Mouse (Mus musculus) kidney, postnatal 14 days (tissue): ENCODE measurements around the gene Prkca.
A peak's percentile ranks its signal among the peaks of the same experiment; 100 is the strongest.

Experiments used
- DNase-seq: peaks from one replicate; pipeline ENCODE4 v3.0.0; 2022; ENCODE audit warnings: mixed read lengths

Gene Prkca

DNA sequence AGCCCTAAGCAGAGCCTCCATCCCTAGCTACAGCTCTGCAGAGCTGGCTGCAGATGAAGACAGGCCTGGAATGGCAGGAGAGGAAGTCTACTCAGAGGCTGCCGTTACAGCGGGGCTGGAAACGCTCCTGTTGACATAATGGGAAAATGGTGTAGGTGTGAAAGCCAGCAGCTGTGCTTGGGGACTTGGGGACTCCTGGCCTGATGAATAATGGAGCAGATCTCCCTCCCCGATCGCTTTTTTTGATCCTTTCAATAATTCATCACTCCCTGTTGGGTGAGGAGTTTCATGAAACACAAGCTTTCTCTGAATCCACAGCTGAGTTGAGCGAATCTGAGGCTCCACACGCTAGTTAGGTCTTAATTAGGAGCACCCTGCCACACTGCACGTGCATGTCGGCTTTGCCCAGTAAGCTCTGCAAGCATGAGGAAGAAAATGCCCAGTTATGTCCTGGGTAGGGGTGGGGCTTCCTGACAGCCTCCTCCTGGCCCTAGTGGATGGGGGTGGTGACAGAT, 425.9 kb downstream of the Prkca start:
- DNase-seq, result no peak

GRCm38 (mm10) chr11:107914634-107915226, 429.0 kb downstream of the Prkca start, which contains the start of gene Cacng5:
TSS of gene Cacng5 (minus strand) at chr11:107915055.
- peak; percentile 14 for DNase-seq

DNA sequence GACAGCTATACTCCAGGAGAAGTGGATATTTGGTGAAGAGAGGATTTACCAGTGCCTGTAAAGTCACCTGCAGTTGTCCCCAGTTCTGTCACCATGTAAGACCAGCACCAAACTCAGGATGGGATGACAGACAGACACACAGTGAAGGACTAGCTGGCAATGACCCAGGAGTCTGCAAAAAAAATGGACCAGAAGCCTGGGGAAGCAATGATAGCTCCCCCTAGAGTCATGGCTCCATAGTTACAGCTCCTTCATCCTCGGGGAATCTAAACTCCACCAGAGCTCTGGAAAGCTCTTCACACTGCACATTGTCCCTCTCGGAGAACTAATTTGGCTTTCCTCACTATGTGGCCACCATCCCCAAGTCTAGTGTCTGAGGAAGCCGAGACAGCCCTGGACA, 430.4 kb downstream of the Prkca start:
- DNase-seq, result no peak

DNA sequence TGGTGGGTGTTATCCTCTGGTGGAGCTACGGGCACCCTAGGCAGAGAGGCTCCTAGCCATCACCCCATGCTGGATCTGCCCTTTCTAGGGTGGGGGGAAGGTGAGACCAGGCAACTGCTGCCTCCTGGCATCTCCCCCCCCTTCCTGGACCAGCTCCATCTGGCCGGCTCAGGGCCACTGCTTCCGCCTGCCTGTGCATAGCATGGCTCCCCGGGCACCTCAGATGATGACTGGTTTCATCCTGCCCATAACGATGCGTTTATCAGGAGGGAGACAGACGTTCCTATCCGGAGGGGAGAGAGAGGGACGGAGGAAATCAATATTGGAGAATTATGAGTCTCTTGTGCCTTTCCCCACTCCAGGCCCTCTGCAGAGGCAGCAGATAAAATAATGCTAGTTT, 438.4 kb downstream of the Prkca start:
- no peak for DNase-seq

DNA sequence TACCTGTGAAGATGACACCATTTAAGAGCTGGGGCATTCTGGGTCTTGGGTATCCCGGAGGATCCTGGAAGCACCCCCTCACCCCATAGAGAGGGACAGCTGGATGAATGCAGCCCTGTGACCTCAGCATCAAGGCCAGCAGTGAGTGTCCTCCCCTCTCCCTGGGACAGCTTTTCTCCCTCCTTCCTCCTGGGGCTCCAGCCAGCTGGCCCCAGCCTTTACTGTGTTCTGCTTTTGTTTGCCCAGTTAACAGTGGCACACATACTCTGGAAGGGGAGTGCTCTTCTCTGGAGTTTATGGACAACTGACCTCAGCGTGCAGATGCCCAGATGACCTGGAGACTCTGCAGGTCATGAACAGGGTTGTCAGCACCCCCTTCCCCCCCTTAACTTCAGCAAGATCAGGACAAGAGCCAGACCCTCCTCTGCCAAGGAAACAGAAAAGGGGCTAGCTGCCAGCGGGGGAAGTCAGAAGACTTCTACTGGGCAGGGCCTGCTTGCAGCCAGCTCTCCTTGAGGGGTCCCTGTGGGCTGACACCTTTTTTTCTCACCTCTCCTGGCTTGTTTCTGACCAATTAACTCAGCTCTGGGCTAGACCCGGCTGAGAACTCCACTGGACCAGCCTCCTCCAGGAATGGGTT, 439.6 kb downstream of the Prkca start:
- no peak for DNase-seq

GRCm38 (mm10) chr11:107900470-107900869, 443.3 kb downstream of the Prkca start:
- no peak for DNase-seq

GRCm38 (mm10) chr11:107898698-107899097, 445.0 kb downstream of the Prkca start:
- DNase-seq, result no peak

- DNase-seq, result no peak
Observed at GRCm38 (mm10) chr11:107895635-107896034, 448.1 kb downstream of the Prkca start.

DNA sequence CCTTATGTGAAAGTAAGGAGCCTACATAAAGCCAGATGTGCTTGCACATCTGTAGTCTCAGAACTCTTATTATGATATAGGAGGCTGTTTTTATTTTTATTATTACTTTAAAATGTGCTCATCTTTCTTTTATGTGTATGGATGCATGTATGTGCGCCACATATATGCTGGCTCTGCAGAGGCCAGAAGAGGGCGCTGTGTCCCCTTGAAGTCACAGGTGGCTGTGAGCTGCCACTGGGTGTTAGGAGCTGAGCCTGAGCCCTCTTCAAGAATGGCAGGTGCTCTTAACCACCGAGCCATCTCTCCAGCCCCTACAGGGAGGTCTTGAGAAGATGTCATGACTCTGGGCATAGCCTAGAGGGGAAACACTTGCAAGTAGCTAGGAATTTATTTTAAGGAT, 452.4 kb downstream of the Prkca start:
- DNase-seq, result no peak

DNA sequence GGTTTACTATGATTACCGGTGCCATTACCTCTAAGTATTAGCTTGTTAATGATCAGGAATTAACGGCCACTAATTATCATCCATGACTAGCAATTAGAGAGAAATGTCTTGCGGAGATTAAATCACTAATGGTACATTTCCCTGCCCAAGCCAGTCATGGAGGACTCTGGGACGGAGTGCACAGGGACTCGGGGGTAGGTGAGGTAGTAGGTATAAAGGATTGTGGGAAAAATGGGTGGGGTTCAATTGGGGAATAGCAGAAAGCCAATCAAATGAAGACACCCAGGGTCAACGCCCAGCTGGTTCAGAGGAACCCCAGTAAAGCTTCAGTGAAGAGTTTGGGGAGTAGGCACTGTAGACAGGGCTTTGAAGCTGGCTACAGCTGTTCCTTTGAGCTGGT, 456.4 kb downstream of the Prkca start:
- no peak for DNase-seq
